Mouse (Mus musculus): Measurements from ENCODE around the gene Pcf11. TPM values are rescaled to one million over a fixed set of nuclear protein-coding genes. Genes with fewer than 3 reads are reported as not detected.

The Pcf11 gene
- polyA plus RNA-seq, 1 experiment from 2014 or later: 15.9 TPM

DNA sequence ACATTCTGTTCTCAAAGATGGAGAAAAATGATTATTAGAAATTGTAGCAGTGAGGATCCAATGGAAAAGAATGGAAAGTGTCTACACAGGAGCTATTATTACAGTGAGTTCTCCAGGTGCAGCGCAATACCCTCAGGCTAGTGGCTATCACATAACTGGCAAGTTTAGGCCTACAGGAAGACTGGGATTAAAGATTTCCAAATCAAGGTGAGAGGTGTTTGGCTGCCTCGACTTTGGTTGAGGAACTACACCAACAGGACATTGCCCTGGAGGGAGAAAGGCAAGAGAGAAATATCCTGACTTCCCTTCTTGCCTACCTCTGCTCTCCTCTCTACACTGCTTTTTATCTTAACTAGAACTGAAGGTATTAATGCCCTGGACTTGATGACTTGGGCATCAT is 19.4 kb upstream of the Pcf11 start:
- no peak for ATAC-seq
- Histone ChIP-seq H3K36me3 (ENCODE audit: control insufficient read depth, insufficient read depth, low read length) (no peaks in the 10 kb centered on the region), H3K4me2 (ENCODE audit: low read depth, low read length) (no peak overlapping the region), H3K9me3 (ENCODE audit: control insufficient read depth, low read length) (no peaks in the 10 kb centered on the region), H3K4me3 (ENCODE audit: low read length) (no peak overlapping the region), H3K27ac (ENCODE audit: low read length) (no peak overlapping the region), H3K4me1 (ENCODE audit: control insufficient read depth, insufficient read depth, low read length) (no peaks in the 10 kb centered on the region), H3K9ac (ENCODE audit: low read depth, low read length) (no peak overlapping the region), H3K27me3 (replicated peaks; ENCODE audit: control insufficient read depth, insufficient read depth, low read length) (no peaks in the 10 kb centered on the region)
- WGBS: 69% methylated on average over 2 of the region's 2 CpGs

DNA sequence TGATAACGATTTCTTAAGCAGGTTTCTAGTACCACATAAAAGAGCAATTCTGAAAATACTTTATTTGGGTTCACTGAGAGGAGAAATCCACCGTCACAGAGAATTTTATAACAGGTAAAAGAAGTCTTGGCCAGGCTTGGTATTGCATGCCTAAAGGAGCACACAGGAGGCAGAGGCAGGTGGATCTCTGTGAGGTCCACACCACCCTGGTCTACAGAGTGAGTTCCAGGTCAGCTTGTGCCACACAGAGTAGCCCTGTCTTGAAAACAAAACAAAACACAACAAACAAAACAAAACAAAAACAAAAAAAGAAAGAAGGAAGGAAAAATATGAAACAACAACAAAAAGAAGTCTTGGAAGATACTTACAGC is 18.6 kb upstream of the Pcf11 start:
- 43% methylated on average over 2 of the region's 2 CpGs for WGBS
- Histone ChIP-seq H3K4me2 (ENCODE audit: low read depth, low read length) (no peak overlapping the region), H3K9ac (ENCODE audit: low read depth, low read length) (no peak overlapping the region), H3K27me3 (replicated peaks; ENCODE audit: control insufficient read depth, insufficient read depth, low read length) (no peaks in the 10 kb centered on the region), H3K4me3 (ENCODE audit: low read length) (no peak overlapping the region), H3K4me1 (ENCODE audit: control insufficient read depth, insufficient read depth, low read length) (no peaks in the 10 kb centered on the region), H3K27ac (ENCODE audit: low read length) (peak overlapping the region; percentile 55), H3K36me3 (ENCODE audit: control insufficient read depth, insufficient read depth, low read length) (no peaks in the 10 kb centered on the region), H3K9me3 (ENCODE audit: control insufficient read depth, low read length) (no peaks in the 10 kb centered on the region)
- peak; percentile 65 for ATAC-seq

DNA sequence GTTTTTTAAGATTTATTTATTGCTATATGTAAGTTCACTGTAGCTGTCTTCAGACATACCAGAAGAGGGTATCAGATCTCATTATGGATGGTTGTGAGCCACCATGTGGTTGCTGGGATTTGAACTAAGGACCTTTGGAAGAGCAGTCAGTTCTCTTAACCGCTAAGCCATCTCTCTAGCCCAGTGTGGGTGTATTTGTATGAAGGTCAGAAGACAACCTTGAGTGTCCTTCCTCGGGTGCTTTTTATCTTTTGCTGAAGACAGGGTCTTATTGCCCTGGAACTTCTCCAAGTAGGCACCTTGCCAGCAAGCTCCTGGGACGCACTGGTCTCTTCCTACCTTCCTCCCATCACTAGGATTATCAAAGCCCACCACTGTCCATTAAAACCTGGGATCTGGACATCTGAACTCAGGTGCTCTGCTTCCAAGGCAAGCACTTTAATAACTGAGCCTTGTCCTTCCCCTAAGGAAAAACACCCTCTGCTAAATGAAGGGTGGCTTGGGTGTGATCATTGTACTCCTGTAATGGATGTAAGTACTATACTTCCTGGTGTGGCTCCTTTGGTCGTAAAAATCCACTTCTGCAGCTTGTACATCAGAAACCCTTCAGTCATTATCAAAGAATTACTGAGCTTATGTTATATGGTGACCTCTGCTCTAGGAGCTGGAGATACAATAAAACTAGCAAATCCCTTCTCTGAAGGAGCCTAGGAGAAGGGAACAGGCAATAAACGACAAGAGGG is 18.0 kb upstream of the Pcf11 start:
- Histone ChIP-seq H3K27me3 (replicated peaks; ENCODE audit: control insufficient read depth, insufficient read depth, low read length) (no peaks in the 10 kb centered on the region), H3K4me3 (ENCODE audit: low read length) (no peak overlapping the region), H3K4me1 (ENCODE audit: control insufficient read depth, insufficient read depth, low read length) (no peaks in the 10 kb centered on the region), H3K27ac (ENCODE audit: low read length) (peak overlapping the region; percentile 79), H3K4me2 (ENCODE audit: low read depth, low read length) (no peak overlapping the region), H3K9me3 (ENCODE audit: control insufficient read depth, low read length) (no peaks in the 10 kb centered on the region), H3K9ac (ENCODE audit: low read depth, low read length) (no peak overlapping the region), H3K36me3 (ENCODE audit: control insufficient read depth, insufficient read depth, low read length) (no peaks in the 10 kb centered on the region)
- 49% methylated on average over 5 of the region's 5 CpGs for WGBS
- ATAC-seq: peak; percentile 96

DNA sequence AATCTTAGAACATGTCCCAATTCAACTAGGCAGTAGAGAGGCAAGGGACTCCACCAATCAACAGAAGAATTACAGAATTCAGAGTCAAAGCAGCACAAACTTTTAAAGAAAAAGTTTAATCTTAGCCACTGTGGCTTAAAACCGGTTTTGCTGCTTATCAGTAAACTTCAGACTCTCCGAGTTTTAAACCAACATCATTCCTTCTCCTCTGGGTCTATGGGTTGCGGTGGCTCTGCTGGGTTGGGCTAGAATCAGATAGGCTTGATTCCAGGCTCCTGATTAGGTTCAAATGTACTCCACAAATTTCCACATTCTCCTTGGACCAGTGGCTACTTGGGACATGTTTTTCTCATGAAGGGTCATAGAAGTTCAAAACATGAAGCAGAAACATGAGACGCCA is 7.6 kb upstream of the Pcf11 start:
- no peak overlapping the region for H3K4me2 ChIP-seq (ENCODE audit: low read depth, low read length)
- no peaks in the 10 kb centered on the region for H3K9me3 ChIP-seq (ENCODE audit: control insufficient read depth, low read length)
- H3K9ac ChIP-seq (ENCODE audit: low read depth, low read length): no peak overlapping the region
- H3K4me1 ChIP-seq (ENCODE audit: control insufficient read depth, insufficient read depth, low read length): no peaks in the 10 kb centered on the region
- H3K36me3 ChIP-seq (ENCODE audit: control insufficient read depth, insufficient read depth, low read length): no peaks in the 10 kb centered on the region
- H3K4me3 ChIP-seq (ENCODE audit: low read length): no peak overlapping the region
- H3K27me3 ChIP-seq (replicated peaks; ENCODE audit: control insufficient read depth, insufficient read depth, low read length): no peaks in the 10 kb centered on the region
- 48% methylated on average over 4 of the region's 4 CpGs for WGBS
- no peak overlapping the region for H3K27ac ChIP-seq (ENCODE audit: low read length)
- peak; percentile 74 for ATAC-seq

DNA sequence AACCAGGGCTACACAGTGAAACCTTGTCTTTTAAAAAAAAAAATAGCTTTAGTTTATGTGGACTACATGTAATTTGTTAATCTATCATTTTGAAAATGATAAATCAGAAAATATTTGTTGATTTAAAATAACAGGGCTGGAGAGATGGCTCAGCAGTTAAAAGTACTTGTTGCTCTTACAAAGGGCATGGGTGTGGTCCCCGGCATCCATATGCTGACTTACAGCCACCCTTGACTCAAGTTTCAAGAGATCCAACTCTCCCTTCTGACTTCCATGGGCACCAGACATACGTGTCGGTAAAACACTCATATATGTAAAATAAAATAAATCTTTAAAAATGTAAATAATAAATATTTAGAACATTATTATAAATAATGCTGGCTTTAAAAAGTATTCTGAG is 5.4 kb upstream of the Pcf11 start:
- Histone ChIP-seq H3K4me3 (ENCODE audit: low read length) (no peak overlapping the region), H3K27me3 (replicated peaks; ENCODE audit: control insufficient read depth, insufficient read depth, low read length) (no peaks in the 10 kb centered on the region), H3K4me2 (ENCODE audit: low read depth, low read length) (no peak overlapping the region), H3K36me3 (ENCODE audit: control insufficient read depth, insufficient read depth, low read length) (no peaks in the 10 kb centered on the region), H3K9me3 (ENCODE audit: control insufficient read depth, low read length) (no peaks in the 10 kb centered on the region), H3K27ac (ENCODE audit: low read length) (no peak overlapping the region), H3K9ac (ENCODE audit: low read depth, low read length) (no peak overlapping the region), H3K4me1 (ENCODE audit: control insufficient read depth, insufficient read depth, low read length) (peaks cover 3% of the 10 kb centered on the region; the same call in 1 of the 2 replicates)
- 71% methylated on average over 3 of the region's 3 CpGs for WGBS
- ATAC-seq: no peak

DNA sequence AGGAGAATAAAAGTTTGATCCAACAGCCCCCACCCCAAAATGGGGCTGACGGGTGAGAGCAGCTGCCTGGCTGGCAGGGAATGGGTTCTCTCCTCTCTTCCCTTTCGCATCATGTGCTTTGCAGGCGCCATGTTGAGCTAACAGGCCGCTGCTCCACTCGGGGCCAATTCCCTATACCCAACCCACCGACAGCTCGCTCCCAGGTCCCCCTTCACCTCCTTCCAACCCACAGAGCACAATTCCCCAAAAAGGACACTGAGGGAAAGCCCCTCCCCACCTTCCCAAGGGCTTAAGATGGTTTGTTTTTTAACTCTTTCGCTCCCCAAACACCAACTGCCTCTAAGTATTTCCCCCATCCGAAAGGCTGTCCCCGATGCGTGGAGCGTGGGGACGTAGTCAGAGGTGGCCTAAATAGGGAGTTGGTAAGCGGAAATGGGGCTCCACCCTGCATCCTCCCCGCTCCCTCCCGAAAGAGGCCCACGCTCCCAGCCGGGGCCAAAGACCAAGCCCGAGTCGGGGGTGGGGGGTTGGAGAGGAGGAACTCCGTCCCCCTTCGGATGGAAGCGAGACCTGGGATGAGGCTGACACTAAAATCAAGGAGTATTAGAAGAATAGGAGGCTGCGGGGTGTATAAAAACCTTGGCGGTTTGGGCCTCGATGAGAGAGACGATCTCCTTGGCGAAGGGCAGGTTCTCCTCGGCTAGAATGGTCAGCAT is 785 bp downstream of the Pcf11 start:
- H3K27ac ChIP-seq (ENCODE audit: low read length): peak overlapping the region; percentile 99
- no peaks in the 10 kb centered on the region for H3K36me3 ChIP-seq (ENCODE audit: control insufficient read depth, insufficient read depth, low read length)
- peak overlapping the region; percentile 100 for H3K9ac ChIP-seq (ENCODE audit: low read depth, low read length)
- H3K4me2 ChIP-seq (ENCODE audit: low read depth, low read length): peak overlapping the region; percentile 65
- ATAC-seq: peak; percentile 28
- peak overlapping the region; percentile 95 for H3K4me3 ChIP-seq (ENCODE audit: low read length)
- peaks cover 14% of the 10 kb centered on the region for H3K4me1 ChIP-seq (ENCODE audit: control insufficient read depth, insufficient read depth, low read length)
- H3K27me3 ChIP-seq (replicated peaks; ENCODE audit: control insufficient read depth, insufficient read depth, low read length): no peaks in the 10 kb centered on the region
- no peaks in the 10 kb centered on the region for H3K9me3 ChIP-seq (ENCODE audit: control insufficient read depth, low read length)
- under 1% methylated on average over 29 of the region's 29 CpGs for WGBS

DNA sequence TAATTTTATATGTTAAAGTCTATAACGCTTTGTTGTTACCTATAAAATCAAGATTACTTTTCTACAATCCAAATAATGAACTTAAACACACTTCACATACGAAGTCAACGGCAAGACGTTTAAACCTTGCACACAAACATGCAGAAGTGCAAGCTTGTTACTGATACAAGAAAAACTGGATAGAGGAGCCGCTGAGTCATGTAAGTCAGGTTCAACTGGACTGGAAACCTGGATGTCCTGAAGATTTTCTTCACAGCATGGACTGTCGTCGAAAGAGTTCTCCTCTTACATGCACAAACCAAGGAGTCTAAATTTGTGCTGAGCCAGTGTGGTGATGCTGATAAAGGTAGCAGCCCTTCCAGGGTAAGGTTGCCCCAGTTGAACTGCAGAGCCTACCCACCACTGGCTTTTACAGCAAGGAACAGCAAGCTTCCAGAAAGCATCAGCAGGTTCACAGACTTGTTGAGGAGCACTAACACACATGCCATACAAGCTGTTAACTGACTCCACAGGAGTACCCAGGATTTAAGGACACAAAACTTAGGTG is 3.4 kb downstream of the Pcf11 start:
- Histone ChIP-seq H3K4me3 (ENCODE audit: low read length) (no peak overlapping the region), H3K4me2 (ENCODE audit: low read depth, low read length) (peak overlapping the region; percentile 65)
- ATAC-seq: no peak

DNA sequence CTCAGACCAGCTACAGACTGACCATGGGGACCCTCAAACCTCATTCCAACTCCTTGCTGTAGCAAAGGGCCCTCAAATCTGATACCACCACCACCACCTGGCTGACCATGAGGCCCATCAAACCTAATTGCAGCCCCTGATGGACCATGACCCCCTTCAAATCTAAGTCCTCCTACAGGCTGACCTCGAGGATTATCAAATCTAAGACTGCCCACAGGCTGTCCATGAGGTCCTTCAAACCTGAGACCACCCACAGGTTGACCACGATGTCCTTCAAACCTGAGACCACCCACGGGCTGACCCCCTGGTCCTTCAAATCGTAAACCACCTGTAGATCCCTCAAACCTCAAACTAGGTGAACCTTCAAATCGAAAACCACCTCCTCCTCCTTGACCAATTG is 11.7 kb downstream of the Pcf11 start:
- ATAC-seq: peak; percentile 17; the same call in 1 of the 2 replicates
- WGBS: 97% methylated on average over 5 of the region's 5 CpGs
- Histone ChIP-seq H3K4me2 (ENCODE audit: low read depth, low read length) (no peak overlapping the region), H3K9ac (ENCODE audit: low read depth, low read length) (no peak overlapping the region), H3K4me3 (ENCODE audit: low read length) (no peak overlapping the region), H3K27me3 (replicated peaks; ENCODE audit: control insufficient read depth, insufficient read depth, low read length) (no peaks in the 10 kb centered on the region), H3K27ac (ENCODE audit: low read length) (no peak overlapping the region), H3K4me1 (ENCODE audit: control insufficient read depth, insufficient read depth, low read length) (0 out of 2 replicates have a peak, but pooled peaks cover 3% of the 10 kb centered on the region), H3K36me3 (ENCODE audit: control insufficient read depth, insufficient read depth, low read length) (peaks cover 28% of the 10 kb centered on the region), H3K9me3 (ENCODE audit: control insufficient read depth, low read length) (no peaks in the 10 kb centered on the region)

More for the DNA sequence above, 3.4 kb downstream of the Pcf11 start:
- Histone ChIP-seq H3K36me3 (ENCODE audit: control insufficient read depth, insufficient read depth, low read length) (0 out of 2 replicates have a peak, but pooled peaks cover 2% of the 10 kb centered on the region), H3K4me1 (ENCODE audit: control insufficient read depth, insufficient read depth, low read length) (peaks cover 14% of the 10 kb centered on the region), H3K9me3 (ENCODE audit: control insufficient read depth, low read length) (no peaks in the 10 kb centered on the region), H3K27me3 (replicated peaks; ENCODE audit: control insufficient read depth, insufficient read depth, low read length) (no peaks in the 10 kb centered on the region), H3K27ac (ENCODE audit: low read length) (no peak overlapping the region), H3K9ac (ENCODE audit: low read depth, low read length) (no peak overlapping the region)
- WGBS: 76% methylated on average over 7 of the region's 7 CpGs

DNA sequence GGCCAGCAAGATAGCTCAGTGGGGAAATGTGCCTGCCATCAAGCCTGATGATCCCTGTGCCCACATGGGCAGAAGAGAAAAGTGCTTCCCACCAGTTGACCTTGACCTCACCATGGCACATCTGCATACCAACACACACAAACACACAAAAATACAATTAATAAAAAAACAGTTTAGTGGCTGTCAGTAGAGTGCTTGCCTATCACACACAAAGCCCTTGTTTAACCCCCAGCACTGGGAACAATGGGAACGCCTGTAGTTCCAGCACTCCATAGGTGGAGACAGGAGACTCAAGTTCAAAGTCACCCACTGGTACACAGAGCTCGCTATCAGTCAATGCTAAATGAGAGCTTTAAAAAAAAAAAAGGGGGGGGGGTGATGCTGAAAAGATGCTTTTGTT is 13.3 kb downstream of the Pcf11 start:
- H3K9me3 ChIP-seq (ENCODE audit: control insufficient read depth, low read length): no peaks in the 10 kb centered on the region
- H3K27ac ChIP-seq (ENCODE audit: low read length): no peak overlapping the region
- H3K9ac ChIP-seq (ENCODE audit: low read depth, low read length): no peak overlapping the region
- H3K4me3 ChIP-seq (ENCODE audit: low read length): no peak overlapping the region
- no peaks in the 10 kb centered on the region for H3K27me3 ChIP-seq (replicated peaks; ENCODE audit: control insufficient read depth, insufficient read depth, low read length)
- H3K4me2 ChIP-seq (ENCODE audit: low read depth, low read length): no peak overlapping the region
- H3K36me3 ChIP-seq (ENCODE audit: control insufficient read depth, insufficient read depth, low read length): peaks cover 26% of the 10 kb centered on the region
- 75% methylated on average over 2 of the region's 2 CpGs for WGBS
- H3K4me1 ChIP-seq (ENCODE audit: control insufficient read depth, insufficient read depth, low read length): 0 out of 2 replicates have a peak, but pooled peaks cover 3% of the 10 kb centered on the region
- ATAC-seq: no peak; the same call in 1 of the 2 replicates
